Mouse (Mus musculus) left cerebral cortex, adult 2 months (tissue): Measurements from ENCODE around the gene Zc3hav1l. TPM values are rescaled to one million over a fixed set of nuclear protein-coding genes. Genes with fewer than 3 reads are reported as not detected.

Source experiments
- DNase-seq, 2 experiments: peaks; one replicate each; pipeline ENCODE4 v3.0.0; 2021 to 2022; ENCODE audit warnings: low spot score in 2 of 2, mixed read lengths in 1 of 2; ENCODE audit errors: extremely low spot score in 1 of 2
- H3K27ac ChIP-seq: fragments of 200-600 bp; 2 replicates; pipeline ENCODE4 v1.8.1; 2022
- H3K4me3 ChIP-seq: fragments of 200-600 bp; 2 replicates; pipeline ENCODE4 v1.8.1; 2022
- CTCF ChIP-seq: fragments of 200-600 bp; IDR thresholded peaks from 2 replicates; pipeline ENCODE4 v1.8.1; 2022; ENCODE audit warnings: antibody characterized with exemption, mild to moderate bottlenecking, moderate library complexity
- intact Hi-C: fragments of 180-260 bp; cut with DNase I; formaldehyde crosslinking; loops from one replicate; pipeline ENCODE4 v1.15.1; 2025
- long read RNA-seq, 2 experiments: library from polyadenylated mRNA; stranded (forward); transcript quantifications; one replicate each; pipeline ENCODE4 v2.0.0; 2021; ENCODE audit warnings: borderline mapping rate in 2 of 2
- total RNA-seq, 2 experiments: library from RNA; stranded (reverse); gene quantifications; 2 replicates each; pipeline ENCODE4 v1.2.3; 2021

Zc3hav1l gene
- total RNA-seq, result 1 to 10 TPM; 3.2 to 3.4 TPM
- long read RNA-seq, experiment 1, full-length matches to known transcripts, result 5 of 6 reads
- long read RNA-seq, experiment 1, partial matches to known transcripts, result 0 of 6 reads
- long read RNA-seq, experiment 1, other reads (novel, unspliced or antisense), result 1 of 6 reads
- long read RNA-seq, experiment 2, full-length matches to known transcripts, result 4 of 6 reads
- long read RNA-seq, experiment 2, partial matches to known transcripts, result 1 of 6 reads
- long read RNA-seq, experiment 2, other reads (novel, unspliced or antisense), result 1 of 6 reads

DNA sequence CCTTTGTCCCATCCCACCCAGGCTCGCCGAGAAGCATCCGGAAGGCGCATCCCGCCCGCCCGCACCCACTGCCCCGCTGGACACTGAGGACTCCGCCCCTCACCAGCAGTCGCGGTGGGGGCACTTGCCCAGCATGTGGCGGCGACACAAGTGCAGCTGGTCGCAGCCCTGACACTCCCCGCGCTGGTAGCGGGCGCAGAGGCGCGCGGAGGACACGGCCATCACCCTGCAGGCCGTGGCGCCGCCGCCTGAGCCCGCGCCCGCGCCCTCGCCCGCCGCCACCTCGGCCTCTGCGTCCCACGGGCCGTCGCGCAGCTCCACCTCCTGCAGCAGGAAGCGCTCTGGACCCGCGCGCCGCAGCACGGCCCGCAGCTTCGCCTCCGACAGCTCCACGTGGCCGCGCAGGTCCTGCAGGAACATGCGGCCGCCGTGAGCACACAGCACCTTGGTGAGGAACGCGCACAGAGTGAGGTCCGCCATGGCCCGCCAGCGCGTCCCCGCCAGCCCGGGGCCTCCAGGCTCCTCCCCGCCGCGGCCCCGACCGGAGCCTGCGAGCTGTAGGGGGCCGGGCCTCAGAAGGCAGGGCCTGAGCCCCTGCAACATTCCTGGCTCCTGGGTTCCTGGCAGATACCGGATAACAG, at the start of gene Zc3hav1l:
Gene Zc3hav1l, minus strand, starts transcription at position 499 of the 641 bp plus-strand sequence.
- Histone ChIP-seq H3K4me3 (peak within 1 kb of the TSS; percentile 57), H3K27ac (peak within 1 kb of the TSS; percentile 85)
- no peak for TF ChIP-seq CTCF
- DNase-seq, result peak; percentile 65 to 72
- intact Hi-C loops, result loop anchor here (2.0 kb wide), 1 partner anchor 44 kb away; the partner anchor contains the start of gene D630045J12Rik

DNA sequence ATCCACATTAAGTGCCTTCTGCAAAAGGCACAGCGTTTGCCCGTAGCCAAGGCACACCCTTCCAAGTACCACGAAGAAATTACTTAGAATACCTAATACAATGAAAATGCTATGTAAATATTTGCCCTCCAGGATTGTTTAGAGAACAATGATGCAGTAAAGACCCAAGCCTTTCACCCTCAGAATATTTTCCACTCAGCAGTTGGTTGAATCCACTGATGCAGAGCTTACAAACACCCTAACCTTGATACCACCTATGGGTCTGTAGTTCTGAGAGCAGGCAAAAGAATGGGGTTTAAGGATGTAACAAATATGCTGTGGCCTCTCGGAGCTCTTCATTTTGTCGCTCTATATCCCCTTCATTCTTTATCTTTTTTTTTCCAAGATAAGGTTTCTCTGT, 48.8 kb upstream of the Zc3hav1l start:
- intact Hi-C loops, result no loop called here
- no peak overlapping the region for H3K27ac ChIP-seq
- TF ChIP-seq CTCF, result no peak
- DNase-seq, result no peak
- H3K4me3 ChIP-seq, result no peak overlapping the region

DNA sequence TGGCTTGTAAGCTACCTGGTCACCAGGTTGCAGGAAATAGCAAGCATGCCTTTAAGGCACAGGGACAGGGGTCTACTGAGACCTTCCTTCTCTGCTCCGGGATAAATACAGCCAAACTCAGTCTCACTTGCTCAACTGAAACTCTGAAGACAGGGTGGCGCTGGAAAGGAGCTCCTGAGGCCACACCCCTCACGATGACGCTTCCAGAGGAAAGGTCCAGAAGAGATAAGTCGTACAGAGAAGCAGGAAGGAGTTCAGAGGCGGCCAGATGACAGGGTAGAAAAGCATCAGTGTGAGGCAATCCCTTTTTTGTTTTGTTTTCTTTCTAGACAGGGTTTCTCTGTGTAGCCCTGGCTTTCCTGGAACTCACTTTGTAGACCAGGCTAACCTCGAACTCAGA, 46.7 kb upstream of the Zc3hav1l start:
- no peak overlapping the region for H3K4me3 ChIP-seq
- intact Hi-C loops, result no loop called here
- DNase-seq, result no peak
- no peak for TF ChIP-seq CTCF
- H3K27ac ChIP-seq, result no peak overlapping the region

DNA sequence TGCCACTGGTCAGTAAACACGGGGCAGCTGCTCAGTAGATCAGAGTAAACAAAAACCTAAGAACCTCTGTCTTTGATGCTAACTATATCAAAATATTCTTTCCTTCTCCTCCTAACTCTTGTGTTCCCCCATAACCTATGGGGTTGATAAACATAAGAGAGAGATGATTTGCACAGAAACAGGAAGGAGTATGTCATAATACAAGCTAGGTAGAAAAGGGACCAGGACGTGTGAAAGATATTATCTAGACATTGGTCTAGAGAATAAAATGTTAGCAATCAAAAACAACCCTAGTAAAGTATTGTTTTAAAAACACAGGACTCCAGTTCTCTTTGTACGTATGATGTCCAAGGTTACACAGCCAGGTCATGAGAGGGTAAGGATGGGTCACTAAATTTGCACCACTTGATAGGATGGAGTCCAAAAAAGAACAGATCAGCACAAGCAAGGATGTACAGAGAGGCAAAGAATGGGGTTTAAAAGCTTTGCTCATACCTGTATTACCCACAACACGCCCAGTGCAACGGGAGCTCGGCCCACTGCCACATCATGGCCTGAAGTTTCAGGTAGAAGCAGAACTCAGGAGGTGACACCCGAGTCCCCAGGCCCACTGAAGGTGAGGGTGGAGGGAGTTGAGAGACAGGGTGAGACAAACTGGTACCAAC, 45.1 kb upstream of the Zc3hav1l start:
- H3K4me3 ChIP-seq, result no peak overlapping the region
- intact Hi-C loops, result no loop called here
- DNase-seq, result no peak
- TF ChIP-seq CTCF, result no peak
- no peak overlapping the region for H3K27ac ChIP-seq

DNA sequence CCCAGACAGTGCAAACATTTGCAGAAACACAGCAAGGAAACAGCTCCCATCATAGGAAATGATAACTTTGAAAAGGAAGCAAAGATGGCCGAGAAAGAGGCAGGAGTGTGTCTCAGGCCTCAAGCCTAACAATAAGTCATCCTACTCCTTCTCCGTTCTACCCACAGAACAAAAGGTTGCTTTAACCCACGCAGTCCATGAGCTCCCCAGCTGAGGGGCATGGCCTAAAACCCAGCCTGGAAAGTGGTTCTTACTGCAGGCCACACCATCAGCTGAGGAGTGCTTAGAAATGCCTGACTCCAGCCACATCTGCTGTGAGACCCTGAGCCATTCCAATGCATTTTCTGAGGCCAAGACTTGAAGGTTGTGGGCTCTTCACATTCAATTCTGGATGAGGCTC, 44.5 kb upstream of the Zc3hav1l start:
- TF ChIP-seq CTCF, result no peak
- intact Hi-C loops, result no loop called here
- Histone ChIP-seq H3K4me3 (no peak overlapping the region), H3K27ac (no peak overlapping the region)
- no peak for DNase-seq

DNA sequence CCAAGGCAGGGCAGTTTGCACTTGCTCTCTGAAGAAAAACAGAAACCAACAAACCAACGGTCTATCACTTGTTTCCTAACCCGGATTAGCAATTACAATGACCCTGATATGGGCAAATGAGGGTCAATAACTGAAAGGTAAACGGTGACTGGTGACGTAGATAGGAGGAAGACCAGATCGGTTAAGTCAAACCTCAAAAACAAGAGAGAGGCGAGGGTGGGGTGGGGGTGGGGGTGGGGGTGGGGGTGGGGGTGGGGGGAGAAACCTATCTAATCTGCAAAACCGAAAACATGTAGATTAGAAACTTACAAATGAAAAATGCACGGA, 43.6 kb upstream of the Zc3hav1l start:
- DNase-seq, result no peak
- intact Hi-C loops, result no loop called here
- no peak for TF ChIP-seq CTCF
- H3K27ac ChIP-seq, result no peak overlapping the region
- H3K4me3 ChIP-seq, result no peak overlapping the region

DNA sequence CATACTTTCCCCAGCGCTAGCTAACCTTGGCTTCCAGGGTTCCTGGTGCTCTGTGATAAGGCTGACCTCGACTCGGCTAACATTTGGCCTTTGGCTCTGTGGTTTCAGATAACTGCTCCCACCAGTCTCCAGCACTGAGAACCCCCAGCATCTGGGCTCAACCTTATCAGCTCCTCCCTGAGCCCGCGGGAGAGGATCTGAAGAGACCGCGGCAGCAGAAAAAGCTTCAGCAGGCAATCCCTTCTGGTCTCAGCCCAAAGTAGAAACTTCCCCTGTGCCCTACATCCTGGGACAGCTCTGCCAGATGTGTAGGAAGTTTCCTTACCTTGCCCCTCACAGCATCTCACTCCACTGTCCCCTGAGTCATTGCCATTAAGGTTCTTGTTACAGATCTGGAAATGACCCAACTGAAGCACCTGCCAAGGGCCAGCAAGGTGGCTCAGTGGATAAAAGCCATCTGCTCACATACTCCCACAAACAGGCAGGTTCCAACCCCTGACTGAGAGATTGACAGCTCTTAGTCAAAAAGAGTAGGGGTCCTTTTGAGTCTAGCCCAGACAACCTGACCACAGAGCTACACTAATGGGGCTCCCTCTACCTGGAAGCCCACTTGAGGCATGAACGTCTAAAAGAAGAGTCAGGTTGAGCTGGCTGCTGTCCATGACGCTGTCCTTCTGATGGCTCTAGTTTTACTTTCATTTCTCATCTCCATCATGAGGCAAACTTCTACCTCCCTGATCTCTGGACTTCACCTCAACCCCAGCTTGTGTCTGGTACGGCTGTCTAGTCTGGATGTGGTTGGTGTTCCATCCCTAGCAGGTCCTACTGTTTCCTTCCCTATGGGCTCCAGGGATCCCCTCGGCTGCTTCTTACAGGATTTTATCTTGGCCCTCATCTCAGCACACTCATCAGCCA, 42.9 kb upstream of the Zc3hav1l start:
- intact Hi-C loops, result no loop called here
- H3K4me3 ChIP-seq, result no peak overlapping the region
- TF ChIP-seq CTCF, result no peak

DNA sequence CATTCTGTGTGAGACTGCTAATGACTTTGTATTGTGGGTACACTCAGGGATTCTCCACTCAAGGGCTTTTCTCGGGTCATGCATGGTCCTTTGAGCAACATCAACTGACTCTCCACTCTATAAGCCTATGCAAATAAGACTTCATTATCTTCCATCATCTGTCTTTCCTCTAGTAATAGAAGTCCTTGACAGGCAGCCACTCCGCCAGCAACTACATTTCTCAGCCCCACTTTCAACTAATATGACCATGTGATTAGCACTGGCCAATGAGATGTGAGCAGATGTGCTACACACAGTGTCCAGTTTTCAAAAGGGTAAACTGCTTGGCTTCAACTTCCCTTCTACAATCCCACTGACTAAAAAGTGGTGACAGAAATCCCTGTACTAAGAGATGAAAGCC, 40.0 kb upstream of the Zc3hav1l start:
- TF ChIP-seq CTCF, result no peak
- DNase-seq, result no peak
- Histone ChIP-seq H3K4me3 (no peak overlapping the region), H3K27ac (no peak overlapping the region)
- intact Hi-C loops, result no loop called here

More for the DNA sequence above, 42.9 kb upstream of the Zc3hav1l start:
- no peak overlapping the region for H3K27ac ChIP-seq
- DNase-seq, result no peak

DNA sequence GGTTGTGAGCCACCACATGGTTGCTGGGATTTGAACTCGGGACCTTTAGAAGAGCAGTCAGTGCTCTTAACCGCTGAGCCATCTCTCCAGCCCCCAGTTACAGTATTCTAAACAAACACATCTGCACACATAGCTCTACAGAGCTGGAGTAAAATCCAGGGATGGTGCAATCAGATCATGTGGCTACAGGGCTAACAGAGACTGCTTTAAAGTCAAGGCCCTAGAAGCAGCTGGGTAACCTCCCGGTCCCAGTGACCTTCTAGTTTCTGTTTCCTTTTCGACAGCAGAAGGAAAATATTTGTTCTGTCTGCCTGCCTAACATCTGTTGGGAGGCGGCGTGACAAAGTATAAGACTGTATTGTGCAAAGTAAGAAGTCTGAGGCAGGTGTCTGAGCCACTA, 38.9 kb upstream of the Zc3hav1l start:
- Histone ChIP-seq H3K4me3 (no peak overlapping the region), H3K27ac (no peak overlapping the region)
- DNase-seq, result no peak
- no peak for TF ChIP-seq CTCF
- intact Hi-C loops, result no loop called here

DNA sequence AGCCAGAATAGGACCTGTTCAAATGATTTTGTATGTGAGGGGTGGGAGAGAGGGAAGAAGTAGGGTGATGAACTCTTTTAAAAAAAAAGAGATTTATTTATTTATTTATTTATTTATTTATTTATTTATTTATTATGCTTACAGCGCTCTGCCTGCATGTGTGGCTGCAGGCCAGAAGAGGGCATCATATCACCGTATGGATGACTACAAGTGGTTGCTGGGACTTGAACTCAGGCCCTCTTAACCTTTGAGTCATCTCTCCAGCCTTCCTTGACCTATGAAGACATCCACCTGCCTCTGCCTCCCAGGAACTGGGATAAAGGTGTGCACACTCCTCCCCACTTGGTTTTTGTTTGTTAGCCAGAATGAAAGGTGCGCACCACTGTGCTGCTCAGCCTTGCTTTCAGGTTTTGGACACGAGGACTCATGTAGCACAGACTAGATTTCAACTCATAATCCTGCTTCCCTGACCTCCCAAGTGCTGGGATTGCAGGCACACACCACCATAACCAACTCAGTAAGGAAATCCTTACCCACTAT, 38.2 kb upstream of the Zc3hav1l start:
- no peak for DNase-seq
- Histone ChIP-seq H3K4me3 (no peak overlapping the region), H3K27ac (no peak overlapping the region)
- TF ChIP-seq CTCF, result no peak; the same call in 1 of the 2 replicates
- intact Hi-C loops, result no loop called here

DNA sequence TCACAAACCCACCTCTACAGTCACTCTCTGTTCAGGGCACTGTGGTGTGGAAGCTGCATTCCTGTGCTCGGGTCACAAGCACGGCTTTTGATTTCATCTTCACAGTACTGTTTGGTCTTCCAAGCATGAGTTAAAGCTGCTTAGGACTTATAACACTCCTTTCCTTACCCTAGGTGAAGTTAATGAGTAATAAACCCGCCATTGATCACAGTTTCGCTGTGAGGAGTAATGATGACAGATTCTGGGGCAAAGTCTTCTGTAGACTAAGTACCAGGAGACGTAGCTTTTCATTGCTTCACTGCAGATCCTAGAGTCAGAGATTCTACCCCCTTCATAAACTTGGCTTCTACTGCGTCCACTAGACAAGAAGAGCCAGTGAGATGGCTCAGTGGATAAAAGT, 36.2 kb upstream of the Zc3hav1l start:
- no peak for TF ChIP-seq CTCF
- intact Hi-C loops, result no loop called here
- Histone ChIP-seq H3K4me3 (no peak overlapping the region), H3K27ac (no peak overlapping the region)
- DNase-seq, result no peak
